Mouse (Mus musculus) embryonic stem cell, embryonic (primary cell): ENCODE measurements around the gene Rae1.

Source experiments
- CTCF ChIA-PET, 4 experiments: fragments of 300-600 bp in 2 of 4; fragments of 350-600 bp in 2 of 4; sonication (Branson Sonifier 250); formaldehyde crosslinking; loops; one replicate each; lab custom pipeline; 2022; ENCODE audit warnings: inconsistent platforms in 2 of 4; lab: Charles Lee
- POLR2A ChIA-PET, 4 experiments: fragments of 300-600 bp in 2 of 4; fragments of 350-600 bp in 2 of 4; sonication (Branson Sonifier 250); formaldehyde crosslinking; loops; one replicate each; lab custom pipeline; 2022; ENCODE audit warnings: antibody characterized with exemption in 4 of 4, inconsistent platforms in 1 of 4; lab: Charles Lee

Gene Rae1

DNA sequence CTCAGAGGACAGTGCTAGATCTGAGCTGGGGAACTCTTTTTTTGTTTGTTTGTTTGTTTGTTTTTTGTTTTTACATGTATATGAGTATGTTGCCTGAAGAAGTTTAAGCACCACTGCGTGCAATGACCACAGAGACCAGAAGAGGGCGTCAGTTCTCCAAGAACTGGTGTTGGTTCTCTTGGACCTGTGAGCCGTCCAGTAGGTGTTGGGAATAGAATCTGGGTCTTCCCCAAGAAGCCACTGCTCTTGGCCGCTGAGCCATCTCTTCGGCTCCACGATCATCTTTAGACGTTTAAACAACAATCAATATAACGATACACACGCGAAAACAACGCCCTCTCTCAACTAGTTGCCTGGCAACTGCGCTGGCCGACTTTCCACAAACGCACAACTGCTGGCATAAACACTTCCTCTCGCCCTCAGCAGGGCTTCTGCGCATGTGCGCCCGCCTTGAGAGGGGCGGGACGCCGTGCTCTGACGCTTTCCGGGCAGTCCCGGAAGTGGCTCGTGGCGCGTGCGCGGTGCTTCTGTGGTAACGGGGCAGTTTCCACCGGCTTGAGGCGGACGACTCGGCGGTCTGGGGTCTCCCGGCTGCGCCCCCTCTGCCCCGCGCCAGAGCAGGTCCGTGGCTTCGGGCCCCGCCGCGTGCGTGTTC, at the start of gene Rae1:
Rae1 (plus strand) TSS at position 488 of the 655 bp plus-strand sequence.
- CTCF ChIA-PET = interaction anchor here in 2 of 4 experiments (0.6 to 1.0 kb wide), 3 partner anchors 90 to 231 kb away, joined by 3 to 10 read pairs (median 7); no protein-coding TSS in a partner anchor

DNA sequence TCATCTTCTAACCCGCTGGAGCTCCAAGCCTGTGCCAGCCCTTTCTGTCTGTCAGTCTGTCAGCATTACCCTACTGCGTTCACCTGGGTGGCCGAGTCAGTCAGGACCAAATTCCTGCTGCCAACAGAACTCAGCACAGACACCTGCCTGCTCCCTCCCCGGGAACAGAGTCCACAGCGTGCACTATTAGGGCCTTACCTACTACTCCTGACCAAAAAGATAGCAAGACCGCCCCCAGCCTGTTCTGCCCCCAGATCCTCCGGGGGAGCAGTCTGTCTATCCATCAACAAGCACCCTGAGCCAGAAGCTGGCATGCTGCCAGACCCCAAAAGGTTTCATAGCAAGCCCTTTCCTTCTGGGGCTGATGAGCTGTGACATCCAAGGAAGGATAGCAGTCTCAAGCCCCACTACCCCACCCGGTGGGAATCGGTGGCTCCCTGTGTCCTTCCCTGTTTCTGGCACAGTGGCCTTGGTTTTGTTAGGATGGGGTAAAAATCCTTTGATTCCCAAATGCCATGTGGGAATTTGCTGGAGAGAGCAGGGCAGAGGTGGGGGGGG, 49.7 kb upstream of the Rae1 start:
- CTCF ChIA-PET = interaction anchor here (0.6 to 3.3 kb wide), 15 partner anchors 9 to 521 kb away, joined by 3 to 17 read pairs (median 4); partner anchors contain the start of gene Bmp7 (in 2 of the 4)
- POLR2A ChIA-PET = interaction anchor here in 3 of 4 experiments (0.5 to 1.6 kb wide), 6 partner anchors 15 to 123 kb away, joined by 3 to 15 read pairs (median 3); no protein-coding TSS in a partner anchor

More for the DNA sequence above, at the start of gene Rae1:
- POLR2A ChIA-PET = interaction anchor here in 2 of 4 experiments (0.6 to 10.2 kb wide), 6 partner anchors 10 to 241 kb away, joined by 4 to 131 read pairs (median 6); partner anchors contain the start of gene Rbm38 (in 2 of the 2)

DNA sequence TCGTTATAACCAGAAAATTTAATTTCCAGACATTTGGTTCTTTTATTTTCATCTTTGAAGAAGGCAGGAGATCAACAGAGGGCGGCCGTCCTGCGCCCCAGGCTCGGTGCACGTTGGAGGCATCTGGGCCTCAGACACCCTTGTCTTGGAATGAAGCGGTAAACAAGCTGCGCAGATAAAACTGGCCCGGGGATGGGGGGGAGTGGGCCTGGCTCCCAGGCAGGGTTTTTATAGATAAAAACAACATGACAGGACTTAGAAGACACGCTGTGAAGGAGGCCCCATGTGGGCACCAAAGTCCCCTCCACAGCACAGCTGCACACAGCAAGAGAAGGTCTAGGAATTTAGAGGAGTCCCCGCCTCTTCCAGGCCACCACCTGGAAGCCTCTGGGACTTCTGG, 49.2 kb upstream of the Rae1 start:
- ChIA-PET CTCF (interaction anchor here (0.5 to 3.3 kb wide), 9 partner anchors 8 to 521 kb away, joined by 3 to 16 read pairs (median 3); partner anchors contain the start of gene Bmp7 (in 1 of the 4)), POLR2A (interaction anchor here in 2 of 4 experiments (0.5 to 1.0 kb wide), 4 partner anchors 63 to 124 kb away, joined by 3 read pairs; no protein-coding TSS in a partner anchor)

DNA sequence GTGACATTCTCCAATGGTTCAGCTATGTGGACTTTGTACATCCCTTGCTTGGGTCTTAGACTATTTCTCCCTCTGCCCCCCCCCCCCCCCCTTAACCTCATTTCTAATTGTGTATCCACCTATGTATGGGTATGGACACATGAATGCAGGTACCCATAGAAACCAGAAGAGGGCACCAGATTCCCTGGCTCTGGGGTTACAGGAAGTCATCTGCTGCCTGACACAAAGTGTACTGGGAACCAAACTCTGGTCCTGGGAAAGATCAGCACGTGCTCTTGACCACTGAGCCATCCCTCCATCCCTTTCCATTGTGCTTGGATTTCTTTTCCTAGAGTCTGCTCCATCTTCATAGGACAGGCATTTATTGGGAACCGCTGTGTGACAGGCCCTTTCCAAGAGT, 47.9 kb upstream of the Rae1 start:
- ChIA-PET CTCF (interaction anchor here in 2 of 4 experiments (0.5 to 0.6 kb wide), 2 partner anchors 23 to 30 kb away, joined by 3 to 7 read pairs; no protein-coding TSS in a partner anchor), POLR2A (interaction anchor here in 1 of 4 experiments (0.6 kb wide), 1 partner anchor 112 kb away, joined by 4 read pairs; no protein-coding TSS in a partner anchor)

DNA sequence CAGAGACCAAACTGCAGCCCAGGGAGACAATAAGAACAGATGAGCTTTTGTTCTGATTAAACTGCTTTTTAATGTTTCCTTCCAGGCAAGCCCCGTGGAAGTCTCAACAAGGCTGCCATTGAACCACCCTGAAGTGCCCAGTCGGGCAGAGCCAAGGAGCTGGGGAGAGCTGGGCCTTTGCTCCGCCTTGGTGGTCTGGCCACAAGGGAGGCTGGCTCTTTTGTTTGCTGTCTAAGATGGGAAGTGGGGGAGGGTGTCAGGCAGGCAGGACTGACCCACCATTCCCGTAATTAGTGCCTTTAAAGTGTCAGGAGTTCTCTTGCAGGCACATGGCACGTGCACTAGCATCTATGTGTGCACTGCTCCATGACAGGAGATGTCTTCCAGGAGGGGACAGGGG, 41.3 kb upstream of the Rae1 start:
- ChIA-PET POLR2A (interaction anchor here in 3 of 4 experiments (0.7 to 2.9 kb wide), 9 partner anchors 12 to 126 kb away, joined by 3 to 10 read pairs (median 4); no protein-coding TSS in a partner anchor), CTCF (interaction anchor here (0.5 to 4.0 kb wide), 33 partner anchors 8 to 220 kb away, joined by 3 to 23 read pairs (median 3); partner anchors contain the start of genes Bmp7 (in 1 of the 4) and Spo11 (in 1 of the 4))

DNA sequence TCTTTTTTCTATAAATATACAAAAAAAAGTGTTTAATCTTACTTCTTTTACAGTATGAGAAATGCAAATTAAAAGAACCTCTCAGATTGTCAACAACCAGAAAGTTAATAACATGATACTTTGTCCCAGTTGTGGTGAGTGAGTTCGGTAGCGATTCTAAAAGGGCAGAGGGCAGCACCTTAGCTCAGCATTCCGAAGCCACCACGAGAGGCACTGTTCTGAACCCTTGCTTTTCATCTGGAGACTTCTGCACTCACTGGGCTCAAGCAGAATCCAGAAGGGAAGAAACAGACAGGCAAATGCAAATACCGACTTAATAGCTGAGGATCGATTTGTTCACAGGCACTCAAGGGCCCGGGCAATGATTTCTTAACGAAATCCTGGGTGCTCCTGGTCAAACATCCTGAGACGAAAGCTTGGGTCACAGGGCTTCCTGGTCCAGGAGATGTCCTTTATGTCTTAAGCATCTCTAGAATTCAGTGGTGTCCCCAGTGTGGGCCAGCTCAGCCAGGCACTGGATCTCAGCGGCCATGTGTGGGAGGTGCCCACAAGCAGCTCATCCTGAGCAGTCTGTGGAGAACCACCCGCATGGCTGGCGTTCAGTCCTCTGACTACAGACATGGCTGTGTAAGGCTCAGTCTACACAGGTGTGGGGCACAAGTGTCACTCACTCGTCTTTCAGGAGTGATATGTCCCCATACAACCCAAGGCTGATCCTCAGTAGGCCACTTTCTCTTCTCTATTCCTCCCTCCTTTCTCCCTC, 40.7 kb upstream of the Rae1 start:
- CTCF ChIA-PET = interaction anchor here (0.5 to 4.0 kb wide), 42 partner anchors 9 to 603 kb away, joined by 3 to 23 read pairs (median 3); partner anchors contain the start of genes Bmp7 (in 1 of the 4) and Spo11 (in 1 of the 4)
- POLR2A ChIA-PET = interaction anchor here in 3 of 4 experiments (0.7 to 2.9 kb wide), 9 partner anchors 11 to 126 kb away, joined by 3 to 10 read pairs (median 4); no protein-coding TSS in a partner anchor

DNA sequence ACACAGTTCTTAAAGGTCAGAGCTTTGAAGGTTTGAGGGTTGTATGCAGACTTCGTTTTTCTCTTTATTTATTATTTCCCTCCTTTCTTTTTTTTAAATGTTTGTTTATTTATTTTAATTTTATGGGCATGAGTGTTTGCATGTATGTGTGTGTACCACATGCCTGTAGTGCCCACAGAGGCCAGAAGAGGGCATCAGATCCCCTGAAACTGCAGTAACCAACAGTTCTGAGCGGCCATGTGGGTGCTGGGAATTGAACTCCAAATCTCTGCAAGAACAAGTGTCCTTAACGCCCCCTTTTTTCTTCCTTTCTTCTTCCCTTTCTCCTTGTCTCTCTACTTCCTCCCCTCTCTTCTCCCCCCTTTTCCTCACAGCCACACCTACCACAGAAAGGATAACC, 39.6 kb upstream of the Rae1 start:
- CTCF ChIA-PET = interaction anchor here (0.5 to 4.0 kb wide), 9 partner anchors 11 to 495 kb away, joined by 3 to 23 read pairs (median 4); no protein-coding TSS in a partner anchor
- POLR2A ChIA-PET = interaction anchor here in 2 of 4 experiments (1.7 to 2.2 kb wide), 2 partner anchors 14 to 127 kb away, joined by 5 to 8 read pairs; no protein-coding TSS in a partner anchor

DNA sequence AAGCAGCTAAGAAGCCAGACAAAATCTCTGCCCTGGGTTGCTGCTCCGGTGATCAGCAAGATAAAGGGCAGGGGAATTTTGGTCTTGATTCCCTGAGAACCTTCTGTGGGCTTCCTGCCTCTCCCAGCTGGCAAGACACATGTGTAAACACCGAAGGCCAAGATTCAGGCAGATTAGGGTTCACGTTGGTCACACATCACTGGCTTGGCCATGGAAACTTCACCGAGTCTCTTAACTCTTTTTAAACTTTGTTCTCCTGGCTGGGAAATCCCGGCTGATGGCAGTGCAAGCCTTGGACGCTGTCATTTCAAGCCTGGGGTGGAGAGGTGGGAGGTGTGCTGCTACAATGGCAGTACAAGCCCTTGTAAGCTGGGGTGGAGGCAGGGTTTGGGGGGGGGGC, 38.7 kb upstream of the Rae1 start:
- CTCF ChIA-PET = interaction anchor here in 2 of 4 experiments (0.8 to 4.0 kb wide), 2 partner anchors 130 kb away, joined by 4 to 23 read pairs; no protein-coding TSS in a partner anchor
- POLR2A ChIA-PET = no interaction called here

DNA sequence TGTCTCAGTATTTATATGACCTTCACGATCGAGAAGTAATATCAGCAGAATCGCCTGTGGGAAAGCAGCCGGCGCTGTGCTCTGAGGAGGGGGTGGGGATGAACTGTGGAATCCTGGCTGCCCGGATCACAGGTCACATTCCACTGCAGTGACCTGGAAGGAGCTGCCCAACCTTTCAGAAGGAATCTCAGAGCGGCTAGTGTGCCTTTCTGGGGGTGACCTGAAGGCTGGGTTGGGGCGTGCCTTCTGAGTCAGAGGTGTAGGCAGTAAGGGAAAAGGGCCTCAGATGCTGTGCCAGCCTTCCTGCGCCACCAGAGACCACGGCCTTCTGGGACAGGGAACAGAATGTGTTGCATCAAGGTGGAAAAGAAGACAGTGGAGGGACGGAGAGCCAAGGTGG, 34.7 kb upstream of the Rae1 start:
- POLR2A ChIA-PET = interaction anchor here in 2 of 4 experiments (0.6 to 0.8 kb wide), 2 partner anchors 18 to 32 kb away, joined by 3 read pairs; no protein-coding TSS in a partner anchor
- CTCF ChIA-PET = no interaction called here

DNA sequence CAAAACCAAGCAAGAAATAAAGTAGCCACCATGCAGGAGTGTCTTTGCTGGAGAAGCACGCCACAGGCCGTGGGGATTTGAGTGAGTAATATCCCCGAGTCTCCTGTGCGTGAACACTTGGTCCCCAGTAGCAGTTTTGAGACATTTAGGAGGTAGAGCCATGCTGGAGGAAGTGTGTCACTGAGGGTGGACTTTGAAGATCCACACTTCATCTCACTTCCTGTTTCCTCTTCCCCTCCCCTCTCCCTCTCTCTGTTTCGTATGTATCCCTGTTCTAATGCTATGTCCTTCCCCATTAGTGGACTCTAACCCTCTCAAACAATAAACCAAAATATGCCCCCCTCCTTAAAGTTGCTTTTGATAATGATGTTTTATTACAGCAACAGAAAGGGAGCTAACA, 33.4 kb upstream of the Rae1 start:
- ChIA-PET CTCF (no interaction called here), POLR2A (no interaction called here)

DNA sequence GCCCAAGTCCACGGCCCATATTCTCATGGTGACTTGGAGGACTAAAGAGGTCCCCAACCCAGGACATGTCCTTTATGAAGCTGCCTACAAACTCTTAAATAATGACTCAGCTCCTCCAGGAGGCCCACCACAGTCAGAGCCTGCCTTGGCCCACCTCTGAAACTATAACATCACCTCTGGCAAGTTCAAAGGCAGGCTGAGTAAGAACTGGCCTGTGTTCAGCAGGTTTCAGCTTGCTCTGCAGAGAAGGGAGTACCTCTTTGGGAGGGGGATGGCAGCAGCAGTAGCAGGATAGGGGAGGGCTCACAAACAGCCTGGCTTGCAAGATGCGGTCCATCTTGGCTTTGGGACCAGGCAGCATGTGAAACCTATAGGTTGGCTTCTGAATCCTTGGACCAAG, 28.1 kb upstream of the Rae1 start:
- ChIA-PET CTCF (interaction anchor here in 3 of 4 experiments (0.6 to 1.3 kb wide), 3 partner anchors 24 to 461 kb away, joined by 3 to 5 read pairs (median 4); no protein-coding TSS in a partner anchor), POLR2A (interaction anchor here in 1 of 4 experiments (2.1 to 2.9 kb wide), 2 partner anchors 49 to 100 kb away, joined by 6 to 8 read pairs; partner anchors contain the start of gene Rbm38)

DNA sequence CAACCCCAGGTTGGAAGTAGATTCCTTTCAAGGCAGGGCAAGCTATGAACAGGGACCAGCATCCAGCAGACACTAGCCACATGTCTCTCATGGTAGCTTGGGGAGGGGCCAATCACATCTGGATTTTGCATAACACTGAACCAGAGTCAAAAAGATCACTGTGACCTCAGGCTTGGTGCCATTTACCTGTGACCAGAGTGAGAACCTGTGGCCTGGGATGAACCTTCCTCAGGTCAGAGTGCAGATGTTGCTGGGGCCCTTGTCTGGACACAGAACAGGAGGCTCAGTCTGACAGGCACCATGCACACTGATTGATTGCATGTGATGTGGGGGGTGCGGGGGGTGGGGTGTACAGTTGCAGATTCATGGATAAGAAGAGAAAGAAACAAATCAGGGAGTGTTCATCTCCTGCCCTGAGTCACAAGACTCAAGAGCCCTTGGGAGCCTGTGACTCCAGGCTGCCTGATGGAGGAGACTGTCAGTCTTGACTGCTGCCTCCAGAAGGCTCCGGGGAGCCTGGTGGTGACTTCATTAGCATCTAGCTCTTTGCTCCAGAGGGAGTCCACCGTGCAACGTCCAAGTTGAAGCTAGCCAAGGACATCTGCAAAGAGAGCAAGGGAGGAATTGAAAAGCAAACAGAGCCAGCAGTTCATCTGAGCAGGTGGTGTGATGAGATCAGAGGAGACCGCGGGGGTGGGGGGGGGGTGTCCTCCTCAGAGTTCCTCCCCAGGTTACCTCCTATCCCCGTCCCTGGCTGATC, 25.9 kb upstream of the Rae1 start:
- ChIA-PET CTCF (interaction anchor here in 3 of 4 experiments (0.7 to 1.1 kb wide), 5 partner anchors 22 to 201 kb away, joined by 3 to 5 read pairs (median 3); no protein-coding TSS in a partner anchor), POLR2A (interaction anchor here (0.6 to 1.9 kb wide), 17 partner anchors 13 to 996 kb away, joined by 3 to 12 read pairs (median 3); no protein-coding TSS in a partner anchor)

DNA sequence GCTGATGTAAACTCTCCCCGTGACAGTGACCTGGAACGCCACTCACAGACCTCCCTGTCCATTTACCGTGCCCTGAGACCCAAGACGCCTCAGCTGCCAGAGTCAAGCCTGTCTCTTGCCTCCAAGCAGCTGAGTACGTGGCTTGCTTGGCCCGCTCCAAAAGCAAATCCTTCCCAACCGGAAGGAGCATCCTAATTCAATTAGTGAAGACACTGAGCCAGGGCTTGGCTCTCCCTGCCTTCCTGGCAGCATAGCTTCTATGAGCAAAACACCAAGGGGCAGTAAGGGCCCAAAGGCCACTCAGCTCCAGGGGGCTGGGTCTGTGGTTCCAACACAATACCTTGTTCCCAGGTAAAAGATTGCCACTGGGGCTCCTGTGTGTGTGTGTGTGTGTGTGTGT, 25.2 kb upstream of the Rae1 start:
- ChIA-PET POLR2A (interaction anchor here in 3 of 4 experiments (0.6 to 2.9 kb wide), 17 partner anchors 12 to 995 kb away, joined by 3 to 12 read pairs (median 3); partner anchors contain the start of gene Bmp7 (in 1 of the 3)), CTCF (interaction anchor here in 3 of 4 experiments (0.7 to 1.1 kb wide), 4 partner anchors 21 to 143 kb away, joined by 3 to 5 read pairs (median 3); no protein-coding TSS in a partner anchor)

DNA sequence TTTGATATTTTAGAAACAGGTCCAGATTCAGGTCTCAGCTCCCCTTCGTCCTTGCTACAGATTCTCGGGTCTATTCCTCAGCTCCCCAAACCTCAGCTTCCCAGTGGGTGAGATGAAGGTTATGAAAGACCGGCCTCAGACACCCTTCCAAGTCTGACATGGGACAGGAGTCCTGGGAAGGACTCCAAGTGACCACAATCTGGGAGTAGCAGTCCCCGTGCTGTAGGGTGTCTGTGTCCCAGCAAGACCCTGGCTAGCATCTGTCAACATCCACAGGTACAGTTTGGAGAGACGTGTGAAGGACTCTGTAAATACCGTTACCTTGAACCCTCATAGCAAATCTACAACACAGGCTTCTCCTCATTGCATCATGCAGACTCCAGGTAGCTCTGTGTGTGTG, 24.8 kb upstream of the Rae1 start:
- POLR2A ChIA-PET = interaction anchor here in 3 of 4 experiments (0.6 to 2.9 kb wide), 13 partner anchors 12 to 104 kb away, joined by 3 to 12 read pairs (median 4); partner anchors contain the start of gene Bmp7 (in 1 of the 3)
- CTCF ChIA-PET = interaction anchor here in 3 of 4 experiments (0.7 to 1.1 kb wide), 5 partner anchors 18 to 144 kb away, joined by 3 to 5 read pairs (median 3); no protein-coding TSS in a partner anchor

DNA sequence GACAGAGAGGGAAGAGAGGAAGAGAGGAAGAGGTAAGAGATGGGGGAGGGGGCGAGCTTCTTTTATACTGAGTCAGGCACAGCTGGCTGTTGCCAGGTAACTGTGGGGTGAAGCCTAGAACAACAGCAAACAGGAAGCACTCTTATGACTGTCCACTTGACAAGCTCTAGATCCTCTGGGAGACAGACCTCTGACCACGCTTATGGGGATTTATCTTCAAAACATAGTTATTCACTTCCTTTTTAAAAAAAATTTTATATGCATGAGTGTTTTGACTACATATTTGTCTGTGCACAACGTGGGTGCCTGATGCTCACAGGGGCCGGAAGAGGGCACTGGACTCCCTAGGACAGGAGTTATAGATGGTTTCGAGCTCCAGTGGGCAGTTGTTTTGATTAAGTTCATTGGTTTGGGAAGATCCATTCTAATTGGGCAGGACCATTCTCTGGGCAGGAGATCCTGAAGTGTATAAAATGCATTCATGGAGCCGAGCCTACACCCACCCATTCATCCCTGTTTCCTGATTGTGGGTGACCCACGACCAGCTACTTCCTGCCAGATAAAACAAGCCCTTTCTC, 23.2 kb upstream of the Rae1 start:
- POLR2A ChIA-PET = interaction anchor here in 3 of 4 experiments (0.5 to 2.9 kb wide), 19 partner anchors 9 to 150 kb away, joined by 3 to 12 read pairs (median 4); partner anchors contain the start of gene Rbm38 (in 1 of the 3)
- CTCF ChIA-PET = interaction anchor here (0.8 to 2.2 kb wide), 12 partner anchors 10 to 498 kb away, joined by 3 to 10 read pairs (median 4); no protein-coding TSS in a partner anchor
